Mouse (Mus musculus) erythroblast, adult 5-6 weeks (primary cell): ENCODE data around the gene Mplkip. TPM values are rescaled to one million over a fixed set of nuclear protein-coding genes. Genes with fewer than 3 reads are reported as not detected.
A peak's percentile ranks its signal among the peaks of the same experiment; 100 is the strongest.

Experiments used
- ATAC-seq: replicated peaks from 2 replicates; pipeline ENCODE4 v1.8.0; 2016; ENCODE audit warnings: moderate number of reproducible peaks, mild to moderate bottlenecking, moderate TSS enrichment, inconsistent platforms; ENCODE audit not compliant: poor library complexity, low FRiP score, severe bottlenecking
- total RNA-seq, 2 experiments: library from RNA; stranded (forward) in 1 of 2; stranded (reverse) in 1 of 2; fragments of 150-400 nt in 1 of 2; fragments of 200-764, 138-1000 nt in 1 of 2; gene quantifications; 2 replicates each; pipeline versions ENCODE4 v1.2.3 to v1.2.4; 2015 to 2017; ENCODE audit warnings: low replicate concordance in 2 of 2

Mplkip gene
- 33.0 and 34.1 TPM in 2 replicates for total RNA-seq (2015; ENCODE audit: low replicate concordance)
- 12.5 and 21.8 TPM in 2 replicates for total RNA-seq (2017; ENCODE audit: low replicate concordance)

DNA sequence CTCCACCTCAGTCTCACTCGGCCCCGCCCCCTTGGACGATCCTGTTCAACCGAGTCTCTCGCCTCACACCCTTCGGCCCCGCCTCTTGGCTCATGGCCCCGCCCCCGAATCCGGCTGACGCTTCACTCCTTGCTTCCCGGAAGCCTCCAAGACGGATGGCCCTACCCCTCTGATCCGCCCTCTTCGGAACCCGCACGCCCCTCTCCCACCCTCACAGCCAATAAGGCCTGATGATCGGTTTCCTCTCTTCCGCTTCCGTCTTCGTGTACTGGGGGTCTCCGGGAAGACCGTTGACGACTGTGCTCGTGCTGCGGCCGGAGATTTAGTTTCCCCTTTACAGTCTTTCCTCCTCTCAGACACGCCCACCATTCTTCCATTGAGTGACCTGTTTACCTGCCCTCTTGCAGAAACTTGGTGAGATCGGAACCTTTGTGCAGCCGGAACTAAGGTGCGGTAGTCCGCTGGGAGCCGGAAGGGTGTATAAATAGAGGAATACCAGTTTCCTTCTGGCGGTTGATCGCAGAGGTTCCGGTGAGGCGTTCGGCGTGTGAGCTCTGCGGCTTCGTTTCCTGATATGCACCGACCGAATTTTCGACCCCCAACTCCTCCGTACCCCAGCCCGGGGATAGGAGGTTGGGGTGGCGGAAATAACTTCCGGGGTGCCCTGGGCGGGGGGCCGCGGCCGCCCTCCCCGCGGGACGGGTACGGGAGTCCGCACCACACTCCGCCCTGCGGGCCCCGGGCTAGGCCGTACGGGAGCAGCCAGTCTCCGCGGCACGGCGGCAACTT is at the start of gene Mplkip, which contains the start of gene Sugct:
Gene Mplkip (plus strand): TSS at position 282 of the 789 bp plus-strand sequence.
Gene Sugct (minus strand): TSS at position 643 of the 789 bp plus-strand sequence.
- peak; percentile 95 for ATAC-seq

DNA sequence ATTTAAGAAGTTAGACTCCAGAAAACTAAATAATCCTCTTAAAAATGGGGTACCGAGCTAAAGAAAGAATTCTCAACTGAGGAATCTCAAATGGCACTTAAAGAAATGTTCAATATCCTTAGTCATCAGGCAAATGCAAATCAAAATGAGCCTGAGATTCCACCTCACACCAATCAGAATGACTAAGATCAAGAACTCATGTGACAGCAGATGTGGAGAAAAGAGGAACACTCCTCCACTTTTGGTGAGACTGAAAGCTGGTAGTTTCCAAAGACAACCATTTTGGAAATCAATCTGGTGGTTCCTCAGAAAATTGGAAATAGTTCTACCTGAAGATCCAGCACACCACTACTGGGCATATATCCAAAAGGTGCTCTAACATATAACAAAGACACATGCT is 27.6 kb upstream of the Mplkip start:
- ATAC-seq, result no peak

DNA sequence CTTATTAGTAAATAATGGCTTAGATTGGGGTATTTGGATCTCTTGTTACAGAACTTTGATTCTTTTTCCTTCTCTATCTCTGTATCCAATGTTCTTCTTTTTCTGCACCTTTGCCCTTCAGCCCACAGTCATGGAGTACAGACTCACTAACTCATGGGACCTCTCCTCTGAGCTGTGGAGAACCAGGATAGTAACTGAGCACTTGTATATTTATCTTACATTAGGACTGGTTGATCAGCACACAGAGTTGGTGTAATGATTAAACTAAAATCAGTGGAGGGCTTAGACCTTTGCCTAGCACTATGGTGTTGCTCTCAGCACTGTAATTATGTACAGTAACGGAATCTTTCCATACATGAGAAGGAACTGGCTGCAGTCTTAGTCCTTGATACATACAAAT is 23.9 kb upstream of the Mplkip start:
- ATAC-seq, result no peak

DNA sequence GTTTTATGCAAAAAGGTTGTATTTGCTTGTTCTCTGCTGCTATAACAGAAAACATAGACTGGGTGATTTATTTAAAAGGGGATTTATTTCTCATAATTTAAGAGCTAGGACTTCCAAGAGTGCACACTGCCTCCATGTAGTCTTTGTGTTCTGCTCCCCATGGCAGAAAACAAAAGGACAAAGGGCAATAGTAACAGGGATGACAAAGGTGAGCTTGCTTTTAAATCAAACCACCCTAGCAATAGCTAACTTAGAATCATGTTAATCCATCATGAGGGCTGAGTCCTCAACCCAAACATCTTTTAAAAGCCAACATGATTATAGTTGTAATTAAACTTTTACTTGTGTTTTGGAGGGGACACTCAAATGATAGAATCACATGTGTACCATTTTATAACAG is 5.5 kb upstream of the Mplkip start:
- ATAC-seq, result no peak

DNA sequence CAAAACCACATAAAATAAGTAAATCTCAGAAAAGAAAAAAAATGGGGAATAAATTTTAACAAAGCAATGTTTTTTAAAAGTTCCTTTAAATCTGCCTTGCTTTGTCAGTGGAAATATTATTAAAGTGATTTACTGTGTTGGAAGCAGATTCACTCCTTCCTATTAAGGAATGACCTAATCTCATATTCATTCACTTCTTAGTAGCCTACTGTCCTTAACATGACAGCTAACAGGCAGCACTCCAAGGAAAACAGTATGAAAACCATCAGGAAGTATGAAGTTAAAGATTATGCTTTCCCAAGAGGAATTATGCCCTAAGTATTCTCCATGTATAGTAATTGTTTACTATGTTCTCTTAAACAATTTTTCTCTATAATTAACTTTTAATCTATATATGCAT is 4.3 kb upstream of the Mplkip start:
- no peak for ATAC-seq

DNA sequence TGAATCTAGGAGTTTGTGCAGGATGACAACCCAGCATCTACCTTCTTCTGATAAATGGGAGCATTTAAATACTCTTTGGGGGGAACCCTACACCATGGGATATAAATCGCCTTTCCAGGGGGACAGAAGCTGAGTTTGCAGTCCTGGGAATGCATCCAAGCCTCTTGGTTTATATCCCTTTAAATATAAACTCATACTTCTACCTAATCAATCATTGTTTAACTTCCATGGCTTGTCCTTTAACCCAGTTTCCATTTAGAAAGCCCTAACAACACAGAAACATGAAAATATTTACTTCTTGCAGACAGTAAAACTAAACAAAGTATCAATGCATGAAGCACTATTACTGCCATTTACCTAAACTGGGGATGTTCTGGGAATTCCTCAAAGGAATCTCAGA is 3.6 kb upstream of the Mplkip start:
- no peak for ATAC-seq

DNA sequence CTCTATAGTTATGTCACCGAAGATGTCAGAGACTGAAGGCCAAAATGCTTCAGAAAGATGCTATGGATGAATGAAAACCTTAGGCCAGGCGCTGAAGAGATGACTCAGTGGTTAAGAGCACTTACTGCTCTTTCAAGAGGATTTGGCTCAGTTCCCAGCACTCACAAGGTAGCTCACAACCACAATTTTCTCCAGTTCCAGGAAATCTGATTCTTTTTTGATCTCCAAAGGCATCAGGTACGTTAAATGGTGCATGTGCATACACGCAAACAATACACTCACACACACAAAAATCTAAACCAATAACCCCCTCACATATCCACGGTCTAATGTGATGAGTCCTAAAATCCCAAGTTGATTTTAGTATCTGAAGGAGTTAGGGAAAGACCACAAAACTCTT is 1.2 kb upstream of the Mplkip start:
- no peak for ATAC-seq

DNA sequence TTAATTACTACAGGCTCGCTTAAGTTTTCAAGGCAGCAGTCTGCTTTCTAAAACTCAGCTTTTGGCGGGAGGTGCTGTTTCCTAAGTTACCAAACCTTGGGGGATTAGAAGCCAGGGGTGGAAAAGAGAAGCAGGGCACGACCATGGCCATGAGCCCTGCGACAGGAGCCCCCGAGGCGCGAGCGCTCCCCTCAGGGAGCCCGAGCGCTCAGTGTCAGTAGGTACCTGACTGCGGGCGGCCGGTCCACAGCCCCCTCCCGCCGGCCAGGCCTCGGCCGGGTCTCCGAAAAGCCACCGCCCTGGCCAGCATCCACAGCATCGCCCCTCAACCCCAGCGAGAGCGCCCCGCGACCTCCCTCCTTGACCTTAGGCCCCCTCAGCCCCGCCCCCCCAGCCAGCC is 578 bp upstream of the Mplkip start:
- ATAC-seq, result peak; percentile 29

DNA sequence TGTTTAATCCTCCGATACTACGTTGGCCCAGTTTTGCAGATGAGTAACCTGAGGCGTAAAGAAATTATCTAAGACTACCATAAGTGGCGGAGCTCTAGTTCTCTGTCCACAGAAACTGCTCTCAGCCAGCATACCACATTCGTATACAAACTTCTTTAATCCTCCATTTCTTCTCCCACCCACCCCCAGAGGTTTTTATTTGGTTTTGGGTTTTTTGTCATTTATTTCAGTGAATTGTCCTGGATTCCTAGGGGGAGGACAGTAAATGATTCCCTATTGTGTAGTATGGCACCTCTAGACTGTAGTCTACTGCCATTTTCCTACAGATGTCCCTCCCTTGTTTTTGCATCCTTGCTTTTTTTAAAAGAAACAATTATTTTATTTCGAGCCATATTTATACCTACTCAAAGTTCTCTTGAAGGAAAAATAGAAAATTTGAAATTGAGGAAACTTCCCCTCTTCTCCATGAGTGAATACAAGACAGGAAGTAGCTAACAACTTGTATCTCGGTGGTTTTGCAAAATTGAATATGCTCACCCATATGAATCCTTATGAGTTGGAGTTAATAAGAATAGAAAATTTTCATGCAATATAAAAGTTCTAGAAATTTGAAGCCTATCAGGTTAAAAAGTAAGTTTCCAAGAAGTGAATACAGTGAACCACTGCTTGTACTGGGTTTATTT is 1.0 kb downstream of the Mplkip start:
- ATAC-seq, result peak; percentile 40; the same call in 1 of the 2 replicates

DNA sequence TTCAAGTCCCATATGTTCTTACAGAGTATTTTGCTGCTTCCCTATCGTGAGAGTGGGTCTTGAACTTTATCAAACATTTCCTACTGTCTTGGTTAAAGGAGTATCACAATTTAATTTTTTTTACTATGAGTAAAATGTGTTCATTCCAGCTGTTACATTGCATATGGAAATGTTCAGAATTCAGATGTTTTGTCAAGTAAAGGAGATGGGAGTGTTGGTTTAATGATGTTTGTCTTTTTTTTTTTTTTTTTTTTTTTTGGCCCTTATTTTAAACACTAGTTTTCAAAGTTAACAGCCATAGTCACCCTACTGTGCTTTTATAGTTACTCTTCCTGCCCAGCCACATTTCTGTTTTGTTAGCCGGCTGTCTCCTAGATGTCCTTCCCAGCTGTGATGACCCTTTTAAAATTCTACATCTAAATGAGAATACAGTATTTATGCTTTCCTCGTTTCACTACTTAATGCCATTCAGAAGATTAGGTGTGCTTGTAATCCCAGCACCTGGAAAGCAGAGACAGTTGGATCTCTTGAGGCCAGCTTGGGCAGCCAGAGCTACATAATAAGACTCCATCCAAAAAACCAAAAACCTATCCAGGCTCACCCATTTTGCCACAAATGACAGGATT is 5.2 kb downstream of the Mplkip start:
- no peak for ATAC-seq

DNA sequence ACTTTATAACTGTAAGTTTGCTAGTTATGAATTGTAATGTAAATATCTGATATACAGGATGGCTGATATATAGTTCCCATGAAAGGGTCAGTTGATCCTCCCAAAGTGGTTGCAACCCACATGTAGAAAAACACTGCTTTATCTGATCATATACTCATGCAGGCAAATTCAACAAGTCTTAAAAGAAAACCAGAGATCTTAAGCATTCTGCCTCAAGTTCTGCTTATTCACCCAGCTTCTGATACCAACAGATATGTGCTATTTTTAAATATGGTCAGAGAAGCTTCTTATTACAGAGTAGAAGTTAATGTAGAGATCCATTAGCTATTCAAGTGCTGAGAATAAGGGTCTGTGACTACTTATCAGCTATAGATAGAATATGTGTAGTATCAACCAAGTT is 6.3 kb downstream of the Mplkip start:
- no peak for ATAC-seq

DNA sequence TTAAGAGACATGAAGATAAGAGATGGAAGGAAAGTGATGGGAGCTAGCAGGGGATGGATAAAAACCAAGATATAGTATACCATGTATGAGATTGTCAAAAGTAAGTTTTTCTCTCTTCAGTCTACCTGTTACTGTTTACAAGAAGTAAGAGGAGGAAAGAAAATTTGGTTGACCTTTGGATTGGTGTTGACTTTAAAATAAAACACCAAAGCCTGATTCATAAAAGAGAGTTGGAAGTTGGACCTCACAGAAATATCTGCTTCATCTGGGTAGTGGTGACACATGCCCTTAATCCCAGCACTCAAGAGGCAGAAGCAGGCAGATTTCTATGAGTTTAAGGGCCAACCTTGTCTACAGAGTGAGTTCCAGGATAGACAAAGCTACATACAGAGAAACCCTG is 7.3 kb downstream of the Mplkip start:
- ATAC-seq, result no peak

DNA sequence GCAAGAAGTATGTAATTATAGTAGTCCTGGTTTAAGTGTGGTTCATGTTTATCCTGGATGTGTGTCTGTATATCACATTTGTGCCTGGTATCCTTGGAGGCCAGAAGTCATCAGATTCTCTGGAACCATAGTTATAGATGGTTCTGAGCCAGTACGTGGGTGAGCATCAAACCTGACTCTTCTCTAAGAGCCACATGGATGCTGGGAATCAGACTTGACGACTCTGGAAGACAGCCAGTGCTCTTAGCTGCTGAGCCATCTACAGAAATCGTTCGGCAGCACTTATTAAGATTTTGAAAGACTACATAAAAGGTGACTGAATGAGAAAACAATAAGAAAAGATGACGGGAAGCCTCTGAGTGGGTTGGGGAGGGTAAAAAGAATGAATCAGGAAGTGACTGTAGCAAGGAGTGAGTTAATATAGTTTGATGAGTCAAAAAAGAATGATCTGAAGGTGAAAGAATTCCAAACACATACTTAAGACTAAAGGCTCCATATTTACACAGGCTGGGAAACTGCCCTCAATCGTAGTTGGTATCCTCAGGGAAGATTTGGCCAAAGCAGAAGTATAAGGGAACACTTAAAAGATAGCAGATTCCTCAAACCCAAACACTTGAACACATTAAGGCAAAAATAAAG is 10.3 kb downstream of the Mplkip start:
- no peak for ATAC-seq

DNA sequence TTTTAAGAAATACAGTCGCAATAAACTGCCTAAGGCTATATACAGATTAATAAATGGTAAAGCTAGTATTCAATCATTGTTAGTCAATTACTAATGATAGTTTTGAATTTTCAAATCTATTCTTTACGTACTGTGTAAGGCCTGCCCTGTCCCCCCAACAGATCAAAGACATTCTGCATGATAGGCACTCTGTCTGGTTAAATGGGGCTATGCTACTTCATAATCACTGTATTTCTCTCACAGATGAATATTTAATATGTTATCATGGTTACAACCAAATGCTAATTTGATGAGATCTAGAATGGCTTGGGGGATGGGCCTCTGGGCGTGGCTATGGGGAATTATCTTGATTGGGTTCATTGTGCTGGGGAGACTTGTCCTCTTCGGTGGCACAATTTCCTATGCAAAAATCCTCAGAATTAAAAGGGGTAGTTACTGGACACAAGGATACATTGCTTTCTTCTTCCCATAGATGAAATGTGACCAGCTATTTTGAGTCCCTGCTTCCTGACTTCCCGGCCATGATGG is 13.9 kb downstream of the Mplkip start:
- no peak for ATAC-seq

DNA sequence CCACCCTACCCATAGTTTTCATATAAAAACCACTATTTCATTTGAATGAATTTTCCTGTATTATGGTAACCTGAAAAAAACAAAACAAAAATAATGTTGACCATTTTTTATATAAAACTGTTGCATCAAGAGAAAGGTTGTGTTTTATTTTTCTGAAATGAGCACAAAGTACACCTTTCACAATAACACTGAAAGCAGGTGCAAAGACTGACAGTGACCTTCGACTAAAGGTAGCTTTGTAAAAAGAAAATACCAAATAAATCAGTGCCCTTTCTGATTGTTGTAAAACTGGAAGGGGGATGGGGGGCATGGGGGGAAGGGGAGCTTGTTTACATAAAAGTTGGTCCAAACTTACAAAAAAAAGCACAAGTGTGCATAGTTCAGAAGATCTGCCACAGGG is 22.4 kb downstream of the Mplkip start:
- ATAC-seq, result no peak

DNA sequence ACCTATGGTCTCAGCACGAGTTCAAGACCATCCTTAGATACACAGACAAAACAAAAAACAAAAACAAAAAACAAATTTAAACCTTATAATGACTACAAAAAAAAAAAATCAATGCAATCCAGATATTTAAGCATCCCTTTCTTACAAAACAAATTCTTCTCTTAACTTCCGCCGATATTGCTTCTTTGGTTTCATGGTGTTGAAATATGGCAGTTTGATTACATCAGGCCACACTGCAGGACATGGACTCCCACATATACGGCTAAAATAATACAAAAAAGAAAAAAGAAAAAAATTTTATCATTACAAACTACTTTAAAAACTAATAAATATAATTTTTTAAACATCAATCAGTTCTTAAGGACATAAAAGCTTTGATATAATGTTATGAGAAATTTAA is 32.9 kb downstream of the Mplkip start:
- ATAC-seq, result no peak

DNA sequence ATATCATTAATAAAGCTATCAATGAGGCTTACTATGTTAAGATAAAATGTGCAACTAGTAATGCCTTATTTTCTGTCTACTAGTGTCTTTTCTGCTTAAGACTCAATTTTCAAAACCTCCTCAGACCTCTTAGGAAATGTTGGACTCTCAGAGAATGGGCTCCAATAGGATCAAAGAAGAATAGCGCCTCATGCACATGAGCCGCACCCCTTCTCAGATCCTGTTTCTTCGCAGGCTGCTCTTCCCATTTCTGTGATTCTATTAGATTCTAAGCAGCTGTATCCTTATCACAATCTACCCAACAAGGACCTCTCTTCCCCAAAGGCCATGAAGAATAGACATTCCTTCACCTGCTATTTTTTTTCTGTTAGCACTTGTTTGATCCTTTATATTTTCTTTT is 33.8 kb downstream of the Mplkip start:
- no peak for ATAC-seq
